Mouse (Mus musculus) urinary bladder, adult 18-20 months (tissue): ENCODE measurements around the gene Rsrc1.

ENCODE experiments used
- DNase-seq, 2 experiments: peaks; one replicate each; pipeline ENCODE4 v3.0.0; 2022; ENCODE audit warnings: low spot score in 2 of 2, mixed read lengths in 2 of 2

Rsrc1 gene

GRCm38 (mm10) chr3:66981101-66981661 lies at the start of gene Rsrc1:
Gene Rsrc1 (plus strand): TSS chr3:66981390.
- DNase-seq: peak; percentile 33 to 54

DNA sequence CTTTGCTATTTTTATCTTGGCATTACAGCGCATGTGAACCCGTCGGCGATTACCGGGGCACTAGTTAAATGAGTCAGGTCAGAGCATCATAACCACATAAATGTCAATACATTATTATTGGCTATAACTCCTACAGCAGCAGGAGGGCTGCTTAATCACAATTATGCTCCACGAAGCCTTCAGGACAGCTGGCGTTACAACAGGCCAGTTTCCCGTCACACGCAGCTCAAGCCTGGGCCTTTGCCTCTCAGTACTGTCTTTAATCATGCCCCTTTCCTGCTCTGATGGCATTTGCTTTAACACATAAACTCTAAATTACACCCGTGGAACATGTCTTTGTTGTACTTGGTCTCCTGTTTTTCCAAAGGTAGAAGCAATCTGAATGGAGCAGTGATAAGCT lies 41.5 kb upstream of the Rsrc1 start:
- no peak for DNase-seq

DNA sequence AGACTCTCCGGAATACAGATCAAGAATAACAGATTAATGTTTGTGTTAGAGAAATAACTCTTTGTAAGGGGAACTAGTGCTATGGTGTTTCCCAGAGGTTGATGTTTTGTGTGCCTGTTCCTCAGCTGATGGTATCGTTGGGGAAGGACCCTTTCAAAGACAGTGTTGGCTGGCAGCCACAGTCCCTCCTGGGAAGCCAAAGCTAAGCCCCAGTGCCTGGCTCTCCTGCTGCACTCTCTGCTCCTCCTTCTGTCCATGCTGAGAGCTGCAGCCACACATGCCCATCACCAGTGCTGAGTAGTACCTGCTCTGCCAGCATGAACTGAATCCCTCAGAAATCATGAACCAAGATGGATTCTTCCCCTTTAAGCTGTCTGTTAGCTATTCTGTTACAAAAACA lies 26.1 kb upstream of the Rsrc1 start:
- no peak for DNase-seq

GRCm38 (mm10) chr3:66959972-66960371 lies 21.2 kb upstream of the Rsrc1 start:
- DNase-seq: no peak

DNA sequence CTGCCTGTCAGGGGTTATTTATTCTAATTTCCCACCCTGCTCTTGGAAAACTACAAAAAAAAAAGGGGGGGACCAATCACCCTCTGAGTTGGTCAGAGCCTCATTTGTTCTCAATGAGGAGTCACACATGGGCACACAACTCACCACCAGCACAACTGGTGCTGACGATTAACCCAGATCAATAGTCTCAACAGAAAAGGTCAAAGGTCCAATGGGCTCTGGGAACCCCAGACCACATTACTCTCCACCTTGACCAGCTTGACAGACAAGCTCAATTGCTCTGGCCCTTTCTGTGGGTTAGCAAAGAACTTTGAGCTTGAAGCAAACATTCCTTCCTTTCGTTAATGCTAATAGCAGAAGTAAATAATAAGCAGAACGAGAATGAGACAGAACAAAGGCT lies 16.3 kb upstream of the Rsrc1 start:
- DNase-seq: no peak

DNA sequence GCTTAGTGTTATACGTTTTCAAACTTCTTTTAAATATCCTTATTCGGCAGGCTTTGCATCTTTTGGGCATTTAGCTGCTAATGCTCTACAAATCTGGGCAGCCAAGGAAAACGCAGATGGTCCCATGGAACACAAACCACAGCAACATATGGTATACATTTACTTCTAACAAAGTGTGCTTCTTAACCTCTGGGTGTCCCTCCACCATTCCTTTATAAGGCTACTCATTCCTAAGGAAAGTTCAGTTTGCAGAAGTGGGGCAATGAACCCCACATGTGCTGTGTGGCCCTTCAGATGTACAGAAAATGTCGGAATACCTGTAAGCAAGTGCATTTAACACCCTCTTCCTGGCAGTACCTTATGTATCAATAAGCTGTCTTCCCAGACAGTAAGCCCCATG lies 13.7 kb upstream of the Rsrc1 start:
- DNase-seq: no peak

DNA sequence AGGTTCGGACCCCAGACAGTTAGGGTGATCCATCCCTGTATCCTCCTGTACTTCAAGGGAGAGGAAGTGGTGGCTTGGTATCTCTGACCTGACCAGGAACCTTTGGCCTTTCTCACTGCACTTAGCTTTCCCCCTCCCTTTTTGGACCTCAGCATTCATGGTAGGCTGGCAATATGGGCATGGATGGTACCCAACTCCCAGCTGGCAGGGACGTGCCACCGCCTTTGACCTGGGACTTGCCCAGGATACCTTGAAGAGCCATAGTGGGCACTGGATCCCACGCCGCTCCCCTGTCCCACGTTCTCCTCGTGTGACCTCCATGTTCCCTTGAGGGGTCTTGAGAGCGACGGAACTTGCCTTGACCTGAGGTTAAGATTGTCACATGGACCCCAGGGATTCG lies 10.9 kb upstream of the Rsrc1 start:
- DNase-seq: no peak

DNA sequence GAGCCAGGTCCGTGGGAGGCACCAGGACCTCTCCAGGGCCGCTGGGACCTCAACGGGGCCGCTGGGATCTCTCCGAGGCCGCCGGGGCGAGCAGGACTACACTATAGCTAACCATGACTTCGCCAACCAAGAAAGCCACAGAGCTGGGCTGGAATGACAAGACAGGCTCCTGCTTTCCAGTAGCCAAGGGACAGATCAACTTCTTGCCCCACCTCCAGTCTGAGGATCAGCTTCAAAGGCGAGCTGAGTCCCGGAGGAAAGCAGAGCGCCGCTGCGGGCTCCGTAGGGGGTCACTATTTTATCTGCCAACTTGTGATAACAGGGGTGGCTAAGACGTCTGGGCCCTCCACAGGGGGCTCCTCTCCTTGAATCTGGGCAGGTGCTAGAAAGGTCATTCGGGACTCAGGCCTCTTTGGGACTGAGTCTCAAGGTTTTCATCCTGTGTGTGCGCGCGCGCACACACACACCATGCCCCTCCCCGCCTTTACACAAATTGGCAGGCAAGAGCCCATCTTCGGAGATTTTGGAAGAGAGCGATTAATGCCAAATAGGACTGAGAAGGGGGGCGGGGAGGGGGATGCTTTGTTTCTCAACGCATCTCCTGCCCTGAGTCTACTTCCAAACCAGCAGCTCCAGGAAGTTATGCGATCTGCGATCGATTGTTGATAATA lies 10.4 kb upstream of the Rsrc1 start:
- no peak for DNase-seq

DNA sequence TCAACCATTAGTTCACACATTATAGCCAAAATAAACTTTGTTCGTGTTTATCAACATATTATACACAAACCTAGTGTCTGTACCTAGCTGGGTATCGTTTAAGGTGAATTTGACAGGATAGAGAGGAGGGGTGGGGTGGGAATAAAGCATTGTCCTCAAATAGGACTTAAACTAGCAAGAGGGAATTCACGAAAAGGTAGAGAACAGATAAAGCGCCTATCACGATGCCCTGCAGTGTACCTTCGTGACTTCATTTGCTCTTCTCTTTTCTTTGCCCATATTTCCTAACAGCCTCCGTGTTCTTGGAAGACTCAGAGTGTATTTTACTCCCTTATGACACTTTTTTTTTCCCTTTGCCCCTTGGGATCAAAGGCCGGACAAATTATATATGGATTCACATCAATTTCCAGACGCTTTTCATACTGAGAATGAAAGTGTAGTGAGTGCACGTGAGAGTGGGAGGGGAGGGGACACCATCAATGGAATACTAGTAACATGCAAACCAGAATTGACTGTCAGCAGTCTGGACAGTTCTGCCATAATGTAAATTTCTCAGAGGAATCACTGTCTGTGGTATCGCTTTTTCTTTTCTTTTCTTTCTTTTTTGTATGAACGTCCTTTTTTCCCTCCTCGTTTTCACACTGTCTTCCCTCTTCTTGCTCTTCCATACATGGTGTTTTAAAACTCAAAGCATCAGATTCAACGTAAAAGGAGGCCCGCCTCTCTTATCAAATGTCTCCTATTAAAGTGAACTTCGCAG lies 8.8 kb upstream of the Rsrc1 start:
- no peak for DNase-seq

GRCm38 (mm10) chr3:66973391-66973943 lies 7.7 kb upstream of the Rsrc1 start:
- DNase-seq: peak; percentile 40 to 68

DNA sequence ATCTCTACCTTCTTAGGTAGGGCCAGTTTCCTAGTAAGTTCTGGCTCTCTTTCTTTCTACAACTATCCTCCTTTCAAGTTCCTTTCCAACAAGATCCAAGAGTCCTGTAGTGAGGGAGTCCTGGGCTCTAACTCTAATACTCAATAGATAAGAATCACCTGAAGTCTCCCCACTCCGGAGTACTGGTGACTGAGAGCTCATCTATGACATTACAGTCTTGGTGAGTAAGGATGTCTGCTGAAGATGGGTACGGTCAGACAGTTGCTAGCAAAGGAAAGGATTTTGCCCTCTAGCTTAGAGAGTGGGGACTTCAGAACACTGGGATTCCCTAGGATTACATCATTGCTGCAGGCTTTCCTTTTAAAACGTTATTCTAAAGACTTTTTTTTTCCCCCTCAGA lies 6.7 kb upstream of the Rsrc1 start:
- DNase-seq: no peak

- DNase-seq: no peak
Observed at GRCm38 (mm10) chr3:66976889-66977615, 4.1 kb upstream of the Rsrc1 start.

DNA sequence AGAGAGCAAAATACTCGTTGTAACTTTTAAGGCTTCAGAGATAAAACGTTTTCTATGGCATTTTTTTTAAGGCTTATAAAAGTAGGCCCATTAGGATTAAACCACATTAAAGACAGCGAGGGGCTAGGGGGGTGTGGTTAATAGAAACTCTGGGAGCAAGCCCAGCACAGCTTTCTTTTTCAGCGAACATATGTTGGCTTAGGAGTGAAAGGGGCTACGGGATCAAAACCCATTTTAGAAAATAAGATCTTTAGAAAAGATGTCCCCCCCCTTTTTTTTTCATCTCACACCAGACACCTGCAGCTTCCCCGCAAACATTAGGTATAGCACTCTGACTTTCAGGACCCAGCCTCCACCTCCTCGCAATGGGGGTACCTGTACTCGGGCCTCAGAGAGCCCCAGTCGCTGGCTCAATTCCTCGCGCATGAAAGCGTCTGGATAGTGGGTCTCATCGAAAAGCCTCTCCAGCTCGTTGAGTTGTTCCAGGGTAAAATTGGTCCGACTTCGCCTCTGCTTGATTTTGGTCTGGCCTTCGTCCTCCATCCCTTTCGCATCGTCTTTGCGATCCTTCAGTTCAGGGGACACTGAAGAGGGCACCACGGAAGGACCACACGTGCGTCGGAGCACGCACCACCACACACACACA lies 3.3 kb upstream of the Rsrc1 start:
- DNase-seq: peak in 1 of 2 experiments; percentile 3

DNA sequence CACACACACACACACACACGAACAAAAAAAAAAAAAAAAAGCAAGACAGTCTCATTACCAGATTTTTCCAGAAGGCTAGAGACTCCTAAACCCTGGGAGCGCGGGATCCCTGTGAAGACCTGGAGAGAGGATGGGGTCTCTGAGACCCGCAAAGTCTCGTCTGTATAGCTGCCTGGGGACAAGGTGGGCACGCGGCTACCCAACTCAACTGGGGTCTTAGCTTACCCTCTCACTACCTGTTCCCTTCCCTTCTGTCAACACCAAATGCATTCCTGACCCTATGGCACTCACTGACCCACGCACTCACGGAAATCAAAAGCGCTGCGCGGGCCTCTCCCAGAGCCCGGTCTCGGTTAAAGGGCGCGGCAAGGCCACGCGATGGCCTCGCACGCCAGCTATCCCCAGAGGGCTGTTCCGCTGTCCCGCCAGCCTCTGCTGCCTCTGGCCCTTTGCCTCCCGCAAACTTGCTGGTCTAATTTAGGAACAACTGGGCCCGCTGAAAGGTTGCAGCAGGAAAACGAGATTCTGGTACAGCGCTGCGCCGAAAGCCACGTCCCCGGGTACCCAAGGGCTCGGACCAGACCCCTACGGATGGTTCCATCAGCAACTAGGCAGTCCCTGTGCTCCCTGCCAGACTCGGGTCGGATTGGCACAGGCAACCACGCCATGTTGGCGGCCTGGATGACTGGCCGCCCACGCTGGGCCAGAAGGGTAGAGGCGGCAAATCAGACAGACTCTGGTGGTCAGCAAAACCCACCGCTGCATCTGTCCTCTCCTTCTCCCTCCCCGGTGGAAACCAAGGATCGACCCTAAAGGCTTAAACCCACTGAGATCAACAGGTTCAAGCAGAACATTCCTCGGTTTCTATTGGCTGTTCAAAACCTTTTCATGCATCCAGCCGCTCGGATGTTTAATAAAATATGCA lies 2.5 kb upstream of the Rsrc1 start:
- DNase-seq: peak in 1 of 2 experiments; percentile 13

GRCm38 (mm10) chr3:66979491-66979890 lies 1.7 kb upstream of the Rsrc1 start:
- DNase-seq: no peak

DNA sequence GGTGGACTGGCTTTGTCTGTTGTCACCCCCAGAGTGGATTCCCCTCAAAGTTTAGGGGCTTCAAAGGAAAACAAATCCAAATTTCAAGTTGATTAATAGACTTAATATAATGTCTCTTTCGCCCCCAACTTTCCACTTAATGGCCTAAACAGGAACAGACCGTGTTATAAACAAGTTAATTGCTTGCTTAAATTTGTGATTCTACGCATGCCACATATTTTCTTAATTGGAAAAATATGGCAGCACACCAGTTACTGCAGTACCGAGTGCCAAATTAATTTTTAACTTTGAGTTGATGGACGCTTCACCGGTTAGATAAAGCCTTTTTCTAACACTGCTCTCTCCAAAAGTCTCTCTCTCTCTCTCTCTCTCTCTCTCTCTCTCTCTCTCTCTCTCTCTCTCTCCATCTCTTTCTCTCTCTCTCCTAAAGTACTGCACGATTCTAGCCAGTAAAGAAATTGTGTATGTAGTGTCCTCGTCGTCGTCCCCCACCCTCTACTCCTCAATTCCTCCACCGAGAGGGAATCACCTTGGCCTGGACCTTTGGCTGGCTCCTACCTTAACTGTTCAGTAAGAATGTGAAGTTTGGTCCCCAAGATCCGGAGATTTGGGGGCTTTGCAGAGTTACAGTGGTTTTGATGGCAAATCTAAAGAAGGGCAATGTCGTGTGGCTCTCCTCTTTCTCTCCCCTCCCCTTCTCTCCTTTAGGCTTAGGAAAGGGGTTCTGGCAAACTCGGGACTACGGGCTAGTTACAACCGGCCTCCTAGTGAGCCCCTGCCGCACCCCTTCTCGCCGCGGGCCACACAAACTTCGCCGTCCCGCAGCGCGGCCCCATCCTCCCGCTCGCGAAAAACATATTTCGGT lies 847 bp upstream of the Rsrc1 start:
- DNase-seq: no peak

GRCm38 (mm10) chr3:66981706-66982105 lies 516 bp downstream of the Rsrc1 start, which contains the start of gene Shox2:
Gene Shox2 (minus strand): TSS chr3:66981771.
- DNase-seq: no peak

GRCm38 (mm10) chr3:66982181-66982911 lies 1.2 kb downstream of the Rsrc1 start:
- DNase-seq: peak in 1 of 2 experiments; percentile 38

- no peak for DNase-seq
Observed at GRCm38 (mm10) chr3:66983481-66983880, 2.3 kb downstream of the Rsrc1 start.
